Mouse (Mus musculus) heart, embryonic 11.5 days (tissue): Measurements from ENCODE around the gene Bhlhe40. TPM values are rescaled to one million over a fixed set of nuclear protein-coding genes. Genes with fewer than 3 reads are reported as not detected.

Experiments
- ATAC-seq: fragments of 200-750 bp; cut with Nextera tagmentation; replicated peaks from 2 replicates; pipeline ENCODE4 v1.8.0; 2017; ENCODE audit warnings: moderate library complexity; ENCODE audit not compliant: insufficient number of reproducible peaks, low FRiP score, low TSS enrichment
- H3K27ac ChIP-seq: fragments of 300-500 bp; sonication (generic); 2 replicates; pipeline ENCODE4 v1.5.1; 2014; ENCODE audit warnings: mild to moderate bottlenecking, low read depth, low read length
- H3K27me3 ChIP-seq: fragments of 300-500 bp; sonication (generic); 2 replicates; pipeline ENCODE4 v1.6.1; 2014; ENCODE audit warnings: mild to moderate bottlenecking, low read length, mixed read lengths; ENCODE audit not compliant: control insufficient read depth, insufficient read depth
- H3K36me3 ChIP-seq: fragments of 300-500 bp; sonication (generic); 2 replicates; pipeline ENCODE4 v1.6.1; 2014; ENCODE audit warnings: mild to moderate bottlenecking, low read length, moderate library complexity, mixed read lengths; ENCODE audit not compliant: control insufficient read depth, insufficient read depth
- H3K4me1 ChIP-seq: fragments of 300-500 bp; sonication (generic); 2 replicates; pipeline ENCODE4 v1.6.1; 2014; ENCODE audit warnings: low read length; ENCODE audit not compliant: control insufficient read depth, insufficient read depth
- H3K4me2 ChIP-seq: fragments of 300-500 bp; sonication (generic); 2 replicates; pipeline ENCODE4 v1.6.1; 2014; ENCODE audit warnings: mild to moderate bottlenecking, moderate library complexity
- H3K4me3 ChIP-seq: fragments of 300-500 bp; sonication (generic); 2 replicates; pipeline ENCODE4 v1.5.1; 2014; ENCODE audit warnings: low read depth, low read length
- H3K9ac ChIP-seq: fragments of 300-500 bp; sonication (generic); 2 replicates; pipeline ENCODE4 v1.6.1; 2014; ENCODE audit warnings: mild to moderate bottlenecking, low read depth, low read length, moderate library complexity
- H3K9me3 ChIP-seq: fragments of 300-500 bp; sonication (generic); replicated peaks from 2 replicates; pipeline ENCODE4 v1.6.1; 2016; ENCODE audit warnings: low read length; ENCODE audit not compliant: control insufficient read depth
- WGBS: fragments of 180-500 bp; shearing (Covaris S2); extraction: QIAGEN DNeasy Blood & Tissue Kit; methylation state at CpG from one replicate; pipeline ENCODE4 v1.1.7; 2014; ENCODE audit not compliant: insufficient replicate concordance; 5-methylcytosine and 5-hydroxymethylcytosine counted together
- polyA plus RNA-seq: library from polyadenylated mRNA; unstranded; fragments of >200 nt; fragmentation: Nextera tagmentation; extraction: Ambion mirVana; gene quantifications from 2 replicates; pipeline ENCODE4 v1.2.1, GENCODE M21; 2014

Bhlhe40 gene
- polyA plus RNA-seq, 1 experiment from 2014 or later: 16.2 TPM

GRCm38 (mm10) chr6:108676783-108677340 lies 16.4 kb downstream of the Bhlhe40 start:
- Histone ChIP-seq H3K27ac (no peak overlapping the region), H3K4me3 (no peak overlapping the region), H3K36me3 (no peaks in the 10 kb centered on the region), H3K27me3 (no peaks in the 10 kb centered on the region), H3K9ac (no peak overlapping the region), H3K4me2 (no peak overlapping the region), H3K4me1 (no peaks in the 10 kb centered on the region), H3K9me3 (no peaks in the 10 kb centered on the region)
- ATAC-seq: no peak
- WGBS: 81% methylated on average over 9 of the region's 9 CpGs

GRCm38 (mm10) chr6:108677697-108678096 lies 17.3 kb downstream of the Bhlhe40 start:
- Histone ChIP-seq H3K27ac (no peak overlapping the region), H3K27me3 (no peaks in the 10 kb centered on the region), H3K9ac (no peak overlapping the region), H3K4me2 (no peak overlapping the region), H3K4me1 (no peaks in the 10 kb centered on the region), H3K36me3 (no peaks in the 10 kb centered on the region), H3K9me3 (no peaks in the 10 kb centered on the region), H3K4me3 (no peak overlapping the region)
- WGBS: 87% methylated on average over 4 of the region's 4 CpGs
- no peak for ATAC-seq

- no peaks in the 10 kb centered on the region for H3K4me1 ChIP-seq
- H3K4me3 ChIP-seq: no peak overlapping the region
- WGBS: 71% methylated on average over 5 of the region's 5 CpGs
- no peaks in the 10 kb centered on the region for H3K36me3 ChIP-seq
- no peaks in the 10 kb centered on the region for H3K9me3 ChIP-seq
- H3K9ac ChIP-seq: no peak overlapping the region
- ATAC-seq: no peak
- H3K27me3 ChIP-seq: no peaks in the 10 kb centered on the region
- no peak overlapping the region for H3K27ac ChIP-seq
- H3K4me2 ChIP-seq: no peak overlapping the region
Measured at GRCm38 (mm10) chr6:108678227-108678626, 17.8 kb downstream of the Bhlhe40 start.

- no peak for ATAC-seq
- 66% methylated on average over 7 of the region's 7 CpGs for WGBS
- no peak overlapping the region for H3K27ac ChIP-seq
- H3K9ac ChIP-seq: no peak overlapping the region
- no peaks in the 10 kb centered on the region for H3K27me3 ChIP-seq
- H3K4me2 ChIP-seq: no peak overlapping the region
- H3K4me1 ChIP-seq: no peaks in the 10 kb centered on the region
- H3K9me3 ChIP-seq: no peaks in the 10 kb centered on the region
- no peak overlapping the region for H3K4me3 ChIP-seq
- no peaks in the 10 kb centered on the region for H3K36me3 ChIP-seq
Measured at GRCm38 (mm10) chr6:108680503-108680902, 20.1 kb downstream of the Bhlhe40 start.

- Histone ChIP-seq H3K9me3 (no peaks in the 10 kb centered on the region), H3K4me1 (no peaks in the 10 kb centered on the region), H3K27ac (no peak overlapping the region), H3K9ac (no peak overlapping the region), H3K4me2 (no peak overlapping the region), H3K4me3 (no peak overlapping the region), H3K27me3 (no peaks in the 10 kb centered on the region), H3K36me3 (no peaks in the 10 kb centered on the region)
- WGBS: 80% methylated on average over 4 of the region's 4 CpGs
- no peak for ATAC-seq
Measured at GRCm38 (mm10) chr6:108681084-108681483, 20.7 kb downstream of the Bhlhe40 start.

- no peaks in the 10 kb centered on the region for H3K36me3 ChIP-seq
- no peaks in the 10 kb centered on the region for H3K9me3 ChIP-seq
- 72% methylated on average over 1 of the region's 1 CpGs for WGBS
- no peaks in the 10 kb centered on the region for H3K27me3 ChIP-seq
- no peaks in the 10 kb centered on the region for H3K4me1 ChIP-seq
- no peak overlapping the region for H3K27ac ChIP-seq
- no peak overlapping the region for H3K9ac ChIP-seq
- H3K4me3 ChIP-seq: no peak overlapping the region
- H3K4me2 ChIP-seq: no peak overlapping the region
- ATAC-seq: no peak
Measured at GRCm38 (mm10) chr6:108683140-108683539, 22.7 kb downstream of the Bhlhe40 start.

- Histone ChIP-seq H3K4me1 (0 out of 2 replicates have a peak, but pooled peaks cover 3% of the 10 kb centered on the region), H3K4me2 (no peak overlapping the region), H3K9ac (no peak overlapping the region), H3K9me3 (no peaks in the 10 kb centered on the region), H3K27ac (no peak overlapping the region), H3K4me3 (no peak overlapping the region), H3K27me3 (no peaks in the 10 kb centered on the region), H3K36me3 (no peaks in the 10 kb centered on the region)
- ATAC-seq: no peak
- 68% methylated on average over 5 of the region's 5 CpGs for WGBS
Measured at GRCm38 (mm10) chr6:108684430-108684829, 24.0 kb downstream of the Bhlhe40 start.

- 61% methylated on average over 9 of the region's 9 CpGs for WGBS
- Histone ChIP-seq H3K9me3 (no peaks in the 10 kb centered on the region), H3K27ac (no peak overlapping the region), H3K27me3 (no peaks in the 10 kb centered on the region), H3K4me1 (0 out of 2 replicates have a peak, but pooled peaks cover 3% of the 10 kb centered on the region), H3K36me3 (no peaks in the 10 kb centered on the region), H3K9ac (no peak overlapping the region), H3K4me3 (no peak overlapping the region), H3K4me2 (no peak overlapping the region)
- ATAC-seq: no peak
Measured at GRCm38 (mm10) chr6:108685758-108686355, 25.4 kb downstream of the Bhlhe40 start.

- no peak overlapping the region for H3K27ac ChIP-seq
- 0 out of 2 replicates have a peak, but pooled peaks cover 3% of the 10 kb centered on the region for H3K4me1 ChIP-seq
- H3K9me3 ChIP-seq: no peaks in the 10 kb centered on the region
- no peak overlapping the region for H3K4me3 ChIP-seq
- WGBS: 75% methylated on average over 3 of the region's 3 CpGs
- H3K27me3 ChIP-seq: no peaks in the 10 kb centered on the region
- no peaks in the 10 kb centered on the region for H3K36me3 ChIP-seq
- no peak for ATAC-seq
- H3K4me2 ChIP-seq: no peak overlapping the region
- H3K9ac ChIP-seq: no peak overlapping the region
Measured at GRCm38 (mm10) chr6:108686930-108687329, 26.5 kb downstream of the Bhlhe40 start.
